Mouse (Mus musculus) fibroblast of lung, adult 2 months (primary cell): ENCODE data around the gene Fam118a.
"Not testable (repeated sequence)": the region's sequence is repeated elsewhere in the genome, so short reads cannot be mapped to it uniquely, and the experiment has no call there.

Experiments used
- DNase-seq: peaks from one replicate; pipeline ENCODE4 v3.0.0-alpha.2; 2011; ENCODE audit warnings: low read depth

Fam118a gene

DNA sequence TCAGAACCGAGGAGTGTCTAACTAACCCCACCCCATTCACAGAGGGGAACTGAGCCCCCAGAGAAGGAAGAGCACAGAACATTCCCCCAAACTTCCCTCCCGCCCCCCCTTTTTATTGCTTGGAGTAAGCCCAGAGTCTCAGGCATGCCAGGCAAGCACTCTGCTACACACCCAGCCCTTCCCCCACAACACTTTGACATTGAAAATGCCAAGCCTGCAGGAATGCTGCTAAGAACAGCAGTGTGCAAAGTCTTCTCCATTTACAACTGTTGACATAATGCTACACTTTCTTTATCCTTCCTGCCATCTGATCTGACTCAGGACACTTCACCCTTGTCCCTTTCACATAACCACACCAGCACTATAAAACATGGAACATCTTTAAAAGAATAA lies 16.1 kb upstream of the Fam118a start:
- no peak for DNase-seq

- no peak for DNase-seq
Measured at GRCm38 (mm10) chr15:85015771-85016170, 13.0 kb upstream of the Fam118a start.

GRCm38 (mm10) chr15:85016951-85017664 lies 11.6 kb upstream of the Fam118a start, which contains the start of gene Upk3a:
Upk3a (plus strand) TSS chr15:85017141.
- DNase-seq: no peak

GRCm38 (mm10) chr15:85022211-85022610 lies 6.5 kb upstream of the Fam118a start:
- DNase-seq: no peak

DNA sequence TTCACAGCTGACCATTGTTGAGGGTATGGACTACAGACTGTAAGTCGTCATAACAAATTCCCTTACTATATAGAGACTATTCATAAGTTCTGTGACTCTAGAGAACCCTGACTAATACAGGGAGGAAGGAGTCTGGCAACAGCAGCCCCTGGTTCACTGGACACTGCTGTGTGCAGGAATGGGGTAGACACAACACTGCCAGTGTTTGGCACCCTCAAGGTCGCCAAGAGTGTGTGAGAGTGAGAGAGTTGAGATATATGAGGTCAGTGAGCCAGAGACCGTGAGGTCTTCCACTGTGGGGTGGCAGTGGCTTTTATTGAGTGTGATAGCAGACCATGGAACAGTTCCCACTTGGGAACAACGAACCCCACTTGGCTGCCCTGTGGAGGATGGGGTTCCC lies 2.6 kb upstream of the Fam118a start:
- no peak for DNase-seq

DNA sequence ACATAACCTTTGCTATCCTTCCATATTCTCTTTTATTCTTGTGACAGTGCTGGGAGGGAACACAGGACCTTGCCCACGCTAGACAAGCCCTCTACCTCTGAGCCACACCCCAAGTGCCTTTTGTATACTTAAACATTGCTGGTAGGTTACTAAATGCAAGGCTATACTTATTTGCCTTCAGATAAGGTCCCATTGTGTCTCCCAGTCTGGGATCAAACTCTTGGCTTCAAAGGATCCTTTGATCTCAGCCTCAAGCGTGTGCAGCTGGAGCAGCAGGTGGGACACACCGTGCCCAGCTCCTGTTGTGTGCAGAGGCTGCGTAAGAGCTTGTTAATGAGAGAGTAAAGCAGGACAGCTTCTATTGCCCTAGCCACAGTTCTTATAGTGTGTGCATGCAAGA lies 1.0 kb upstream of the Fam118a start:
- DNase-seq: no peak

GRCm38 (mm10) chr15:85030643-85031042 lies 1.9 kb downstream of the Fam118a start:
- not testable (repeated sequence) for DNase-seq

DNA sequence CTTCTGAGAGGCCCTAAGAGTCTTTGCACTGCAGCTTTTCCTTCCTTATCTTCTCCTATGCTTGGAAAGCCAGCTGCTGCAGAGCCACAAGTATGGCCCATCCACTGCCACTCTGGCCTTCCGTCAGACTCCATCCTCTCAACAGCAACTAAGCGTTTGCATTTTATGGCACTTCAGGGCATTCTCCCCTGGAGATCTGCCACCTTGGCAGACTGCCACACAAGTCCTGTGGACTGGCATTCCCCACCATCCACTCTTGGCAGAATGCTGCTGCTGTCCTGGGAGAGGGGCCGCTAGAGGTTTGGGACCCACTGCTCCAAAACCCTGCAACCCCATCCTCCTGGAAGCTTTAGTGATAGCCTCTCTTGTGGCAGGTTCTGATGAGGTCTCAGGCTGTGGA lies 3.1 kb downstream of the Fam118a start:
- DNase-seq: no peak

DNA sequence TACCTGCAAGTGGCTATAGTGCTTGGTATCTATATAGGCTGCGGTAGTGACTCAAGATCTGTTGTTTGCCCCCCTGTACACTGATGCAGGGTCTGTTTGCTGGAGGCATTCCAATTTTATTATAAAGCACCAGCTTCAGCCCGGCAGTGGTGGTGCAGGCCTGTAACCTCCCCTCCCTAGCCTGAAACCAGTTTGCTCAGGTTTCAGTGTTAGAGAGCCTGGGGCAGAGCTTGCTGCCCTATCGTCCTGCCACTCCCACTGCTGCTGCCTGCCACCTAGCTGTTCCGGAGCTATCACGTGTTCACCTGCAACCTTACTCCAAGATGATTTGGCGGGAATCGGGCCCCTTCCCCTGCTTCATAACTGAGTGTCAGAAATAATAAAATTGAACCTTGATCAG lies 5.2 kb downstream of the Fam118a start:
- not testable (repeated sequence) for DNase-seq

- DNase-seq: peak; percentile 86
Measured at GRCm38 (mm10) chr15:85036566-85037342, 8.0 kb downstream of the Fam118a start.

GRCm38 (mm10) chr15:85037343-85037690 lies 8.6 kb downstream of the Fam118a start:
- DNase-seq: no peak

DNA sequence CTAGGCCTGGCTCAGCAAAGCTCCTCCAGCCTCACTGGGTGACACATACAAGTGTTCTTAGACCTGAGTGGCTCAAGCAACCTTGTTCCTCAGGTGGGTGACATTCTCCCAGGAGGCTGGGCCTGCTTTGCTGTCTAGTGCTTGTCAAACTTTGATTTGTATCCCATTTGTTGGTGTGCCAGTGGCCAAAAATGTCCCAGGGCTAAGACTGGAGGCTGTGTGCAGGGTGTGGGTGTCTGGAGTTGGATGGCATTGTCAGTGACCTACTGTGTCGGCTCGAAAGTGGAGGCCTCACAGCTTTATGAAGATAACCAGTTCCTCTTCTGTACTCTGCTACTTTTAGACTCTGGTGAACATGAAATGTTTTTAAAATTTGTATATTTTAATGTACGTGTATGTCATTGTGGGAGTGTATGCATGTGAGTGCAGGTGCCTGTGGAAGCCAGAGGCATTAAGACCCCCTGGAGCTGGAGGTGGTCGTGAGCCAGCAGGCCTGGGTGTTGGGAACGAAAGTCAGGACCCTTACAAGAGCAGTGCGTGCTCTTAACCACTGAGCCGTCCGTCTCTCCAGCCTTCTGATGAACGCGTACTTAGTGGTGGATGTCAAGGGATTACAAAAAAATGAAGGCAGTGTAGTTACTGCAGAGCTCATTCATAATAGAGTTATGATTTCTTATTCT lies 12.9 kb downstream of the Fam118a start:
- DNase-seq: no peak

- DNase-seq: peak; percentile 97
Measured at GRCm38 (mm10) chr15:85042361-85042954, 13.7 kb downstream of the Fam118a start.

DNA sequence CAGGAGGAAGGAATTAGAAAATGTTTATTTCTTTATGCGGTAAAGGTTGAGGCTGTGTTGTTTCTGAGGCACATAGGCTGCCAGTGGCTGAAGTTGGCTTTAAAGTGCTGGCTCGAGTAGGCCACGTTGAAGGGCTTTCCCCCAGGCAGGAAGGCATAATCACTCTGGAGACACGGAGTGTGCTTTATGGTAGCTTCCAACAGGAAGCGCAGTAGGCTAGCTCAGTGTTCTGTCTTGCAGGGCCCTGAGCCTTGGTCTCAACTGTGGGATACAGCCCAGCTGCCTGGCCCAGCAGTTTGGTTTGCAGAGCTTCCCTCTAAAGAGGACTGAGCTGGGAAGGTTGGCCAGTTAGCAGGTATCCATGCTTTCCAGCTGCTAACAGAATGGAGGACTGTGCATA lies 14.4 kb downstream of the Fam118a start:
- no peak for DNase-seq

DNA sequence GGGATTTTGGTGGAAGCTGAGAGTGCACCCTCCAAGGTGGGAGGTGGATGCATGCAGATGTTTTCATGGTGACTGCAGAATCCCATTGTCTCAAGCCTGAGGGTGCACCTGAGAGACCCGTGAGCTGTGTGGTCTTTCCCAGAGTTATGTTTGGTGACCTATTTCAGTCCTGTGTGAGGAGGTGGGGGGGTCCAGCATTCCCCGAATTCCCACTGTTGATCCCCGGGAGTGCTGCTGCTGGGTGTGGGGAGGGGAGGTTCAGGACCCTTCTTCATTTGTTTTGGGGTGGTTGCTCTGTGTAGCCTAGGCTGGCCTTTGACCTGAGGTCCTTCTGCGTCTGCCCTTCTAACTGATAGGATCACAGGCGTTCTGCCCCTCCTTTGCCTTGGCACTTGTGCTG lies 15.0 kb downstream of the Fam118a start:
- no peak for DNase-seq

- DNase-seq: no peak
Measured at GRCm38 (mm10) chr15:85046230-85046950, 17.6 kb downstream of the Fam118a start.

DNA sequence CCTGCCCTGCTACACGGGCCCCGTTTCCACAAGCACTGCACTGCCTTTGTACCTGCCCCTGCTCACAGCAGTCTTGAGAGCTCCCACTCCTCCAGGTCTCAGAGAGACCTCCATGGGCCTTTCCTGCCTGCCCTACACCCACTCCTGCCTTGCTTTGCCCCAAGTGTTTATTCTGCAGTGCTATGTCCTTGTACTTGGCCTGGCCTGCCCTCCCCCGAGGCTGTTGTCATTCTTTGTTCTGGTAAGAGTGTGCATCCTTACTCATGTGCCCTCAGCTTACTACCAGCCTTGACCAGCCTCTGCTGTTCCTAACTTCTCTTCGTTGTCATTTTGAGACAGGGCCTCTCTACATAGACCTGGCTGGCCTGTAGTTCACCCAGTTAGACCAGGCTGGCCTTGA lies 19.1 kb downstream of the Fam118a start:
- DNase-seq: no peak

DNA sequence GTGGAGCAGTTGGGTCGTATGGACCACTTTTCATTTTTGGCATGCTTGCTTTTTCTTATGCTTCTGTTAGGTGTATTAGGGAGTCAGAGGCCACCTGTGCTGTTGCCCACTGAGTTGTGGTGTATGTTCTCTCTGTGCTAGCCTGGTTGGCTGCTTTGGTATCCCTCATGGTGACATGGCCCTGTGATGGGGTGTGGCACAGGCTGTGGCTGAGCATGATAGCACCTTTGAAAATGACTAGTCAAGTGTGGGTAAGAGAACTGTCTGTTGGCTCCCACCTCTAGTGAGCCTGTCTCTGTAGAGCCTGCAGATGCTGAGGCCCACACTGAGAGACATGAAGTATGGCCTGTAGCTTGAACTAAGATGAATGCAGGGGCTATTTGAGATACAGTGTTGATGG lies 21.0 kb downstream of the Fam118a start:
- no peak for DNase-seq

GRCm38 (mm10) chr15:85054098-85054497 lies 25.4 kb downstream of the Fam118a start:
- no peak for DNase-seq

DNA sequence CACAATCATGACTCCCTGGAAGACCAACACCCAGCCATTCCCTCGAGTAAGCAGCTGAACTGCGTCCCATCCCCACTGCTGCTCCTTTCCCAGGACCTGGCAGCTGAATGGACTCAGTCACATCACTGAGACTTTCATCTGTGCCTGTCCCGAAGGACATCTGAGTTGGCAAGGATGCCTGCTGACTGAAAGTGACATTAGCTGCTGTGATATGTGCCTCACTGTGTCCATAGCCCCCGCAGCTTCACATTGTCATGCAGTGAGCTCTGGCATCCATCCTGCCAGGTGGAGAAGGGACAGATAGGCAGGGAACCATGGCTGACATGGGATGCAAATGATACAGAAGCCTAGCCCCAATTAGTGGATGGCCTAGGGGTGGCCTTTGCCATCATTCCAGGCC lies 26.4 kb downstream of the Fam118a start:
- DNase-seq: no peak

DNA sequence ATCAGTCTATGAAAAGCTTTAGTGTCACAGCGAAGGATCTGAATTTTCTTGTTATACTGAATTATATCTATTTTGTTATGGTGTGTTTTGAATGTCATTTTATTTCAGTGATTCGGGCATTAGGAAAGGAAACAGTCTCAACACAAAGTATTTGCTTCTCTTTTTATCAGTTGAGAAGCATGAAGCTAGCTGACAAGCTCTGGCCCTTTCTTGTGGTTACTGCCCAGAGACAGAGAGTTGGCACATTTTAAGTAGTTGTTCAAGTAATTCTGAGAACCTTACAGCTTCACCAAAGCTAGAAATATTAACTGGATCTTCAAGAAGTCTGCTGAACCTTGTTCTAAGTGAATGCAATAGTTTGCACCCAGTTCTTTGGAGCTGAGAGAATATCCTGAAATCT lies 34.7 kb downstream of the Fam118a start:
- no peak for DNase-seq

GRCm38 (mm10) chr15:85070561-85070960 lies 41.8 kb downstream of the Fam118a start:
- DNase-seq: peak; percentile 46
